Mouse (Mus musculus) stomach, postnatal 0 days (tissue): ENCODE measurements at regions not wholly inside any gene's neighbourhood (a gene's known extent, or its start where the extent isn't known, plus 50 kb on each side); places are given as distances from the start of the nearest gene placed in this dataset.

Source experiments
- CTCF ChIP-seq: IDR thresholded peaks from 2 replicates; pipeline ENCODE4 v1.5.1; 2016; ENCODE audit warnings: antibody characterized with exemption, low read depth, mild to moderate bottlenecking, moderate library complexity
- EP300 ChIP-seq: optimal IDR thresholded peaks from 2 replicates; pipeline ENCODE3; 2016; ENCODE audit warnings: antibody characterized with exemption

DNA sequence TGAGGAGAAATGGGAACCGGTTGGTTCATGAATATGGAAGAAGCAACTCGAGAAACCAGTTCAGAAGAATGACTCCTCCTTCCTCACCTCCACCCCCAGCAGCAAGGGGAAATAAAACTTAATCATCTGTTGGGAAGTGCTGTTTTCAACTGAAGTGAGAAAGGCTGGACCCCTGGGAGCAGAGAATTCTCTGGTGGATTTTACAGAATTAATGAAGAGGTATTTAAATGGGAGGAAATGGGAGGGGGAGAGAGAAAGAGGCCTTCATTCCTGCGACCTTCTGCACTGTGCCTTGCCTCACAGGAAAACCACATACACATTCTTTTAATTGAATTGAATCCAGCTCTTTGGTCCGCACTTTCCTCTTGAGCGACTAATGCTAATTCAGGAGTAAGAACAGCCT is 143.8 kb downstream of the Pik3r1 start:
- TF ChIP-seq CTCF (no peak), EP300 (no peak)
